Mouse (Mus musculus) heart, postnatal 36 days (tissue): Measurements from ENCODE around the gene 1700025G04Rik. TPM values are rescaled to one million over a fixed set of nuclear protein-coding genes. Genes with fewer than 3 reads are reported as not detected.
A peak's percentile ranks its signal among the peaks of the same experiment; 100 is the strongest.

Source experiments
- DNase-seq, 2 experiments: peaks; one replicate each; pipeline ENCODE4 v3.0.0; 2021 to 2022
- intact Hi-C: fragments of 180-260 bp; cut with DNase I; formaldehyde crosslinking; loops from one replicate; pipeline ENCODE4 v1.15.1; 2025
- total RNA-seq, 2 experiments: library from RNA; stranded (reverse); gene quantifications; 2 replicates each; pipeline ENCODE4 v1.2.3; 2021

1700025G04Rik gene
- total RNA-seq, 2 experiments from 2014 or later = 41.2 to 44.2 TPM

- no peak for DNase-seq
- intact Hi-C loops = no loop called here
Observed at GRCm38 (mm10) chr1:152037589-152037988, 52.3 kb downstream of the 1700025G04Rik start.

- intact Hi-C loops = no loop called here
- no peak for DNase-seq
Observed at GRCm38 (mm10) chr1:152034766-152035165, 55.2 kb downstream of the 1700025G04Rik start.

- no peak for DNase-seq
- intact Hi-C loops = no loop called here
Observed at GRCm38 (mm10) chr1:152033731-152034130, 56.2 kb downstream of the 1700025G04Rik start.

GRCm38 (mm10) chr1:152032144-152032543 lies 57.8 kb downstream of the 1700025G04Rik start:
- intact Hi-C loops = no loop called here
- DNase-seq = no peak

- intact Hi-C loops = no loop called here
- no peak for DNase-seq
Observed at GRCm38 (mm10) chr1:152030546-152030945, 59.4 kb downstream of the 1700025G04Rik start.

GRCm38 (mm10) chr1:152028718-152029117 lies 61.2 kb downstream of the 1700025G04Rik start:
- intact Hi-C loops = no loop called here
- DNase-seq = no peak

- DNase-seq = no peak
- intact Hi-C loops = no loop called here
Observed at GRCm38 (mm10) chr1:152026762-152027161, 63.2 kb downstream of the 1700025G04Rik start.

GRCm38 (mm10) chr1:152025308-152025707 lies 64.6 kb downstream of the 1700025G04Rik start:
- no peak for DNase-seq
- intact Hi-C loops = no loop called here

GRCm38 (mm10) chr1:152024019-152024787 lies 65.7 kb downstream of the 1700025G04Rik start:
- intact Hi-C loops = no loop called here
- no peak for DNase-seq

- intact Hi-C loops = no loop called here
- no peak for DNase-seq
Observed at GRCm38 (mm10) chr1:152020812-152021211, 69.1 kb downstream of the 1700025G04Rik start.

GRCm38 (mm10) chr1:152020070-152020469 lies 69.9 kb downstream of the 1700025G04Rik start:
- intact Hi-C loops = no loop called here

GRCm38 (mm10) chr1:152019196-152019595 lies 70.7 kb downstream of the 1700025G04Rik start:
- DNase-seq = peak in 1 of 2 experiments; percentile 5
- intact Hi-C loops = no loop called here

More at GRCm38 (mm10) chr1:152020070-152020469, 69.9 kb downstream of the 1700025G04Rik start:
- DNase-seq = no peak

- no peak for DNase-seq
- intact Hi-C loops = no loop called here
Observed at GRCm38 (mm10) chr1:152018322-152018721, 71.6 kb downstream of the 1700025G04Rik start.

GRCm38 (mm10) chr1:152016663-152017062 lies 73.3 kb downstream of the 1700025G04Rik start:
- no peak for DNase-seq
- intact Hi-C loops = no loop called here

GRCm38 (mm10) chr1:152015555-152016125 lies 74.3 kb downstream of the 1700025G04Rik start:
- intact Hi-C loops = no loop called here
- DNase-seq = no peak

- intact Hi-C loops = no loop called here
- no peak for DNase-seq
Observed at GRCm38 (mm10) chr1:152011741-152012140, 78.2 kb downstream of the 1700025G04Rik start.

GRCm38 (mm10) chr1:152010251-152010980 lies 79.5 kb downstream of the 1700025G04Rik start:
- no peak for DNase-seq
- intact Hi-C loops = no loop called here

- intact Hi-C loops = no loop called here
- peak in 1 of 2 experiments; percentile 14 for DNase-seq
Observed at GRCm38 (mm10) chr1:152008473-152008991, 81.4 kb downstream of the 1700025G04Rik start.

GRCm38 (mm10) chr1:152006529-152006928 lies 83.4 kb downstream of the 1700025G04Rik start:
- no peak for DNase-seq
- intact Hi-C loops = no loop called here

GRCm38 (mm10) chr1:152004509-152004908 lies 85.4 kb downstream of the 1700025G04Rik start:
- intact Hi-C loops = no loop called here

GRCm38 (mm10) chr1:152000461-152000860 lies 89.5 kb downstream of the 1700025G04Rik start:
- DNase-seq = no peak
- intact Hi-C loops = no loop called here

More at GRCm38 (mm10) chr1:152004509-152004908, 85.4 kb downstream of the 1700025G04Rik start:
- no peak for DNase-seq
